Mouse (Mus musculus) gastrocnemius, adult 18-20 months (tissue): Measurements from ENCODE around the gene Il4. TPM values are rescaled to one million over a fixed set of nuclear protein-coding genes. Genes with fewer than 3 reads are reported as not detected.

Source experiments
- DNase-seq: peaks from one replicate; pipeline ENCODE4 v3.0.0; 2021; ENCODE audit warnings: low spot score
- total RNA-seq, 2 experiments: library from RNA; stranded (reverse); gene quantifications; 2 replicates each; pipeline ENCODE4 v1.2.3; 2021

Il4 gene
- total RNA-seq, 2 experiments from 2014 or later: not detected

GRCm38 (mm10) chr11:53624124-53624523 is 5.7 kb upstream of the Il4 start:
- no peak for DNase-seq

GRCm38 (mm10) chr11:53623573-53623972 is 5.1 kb upstream of the Il4 start:
- no peak for DNase-seq

DNA sequence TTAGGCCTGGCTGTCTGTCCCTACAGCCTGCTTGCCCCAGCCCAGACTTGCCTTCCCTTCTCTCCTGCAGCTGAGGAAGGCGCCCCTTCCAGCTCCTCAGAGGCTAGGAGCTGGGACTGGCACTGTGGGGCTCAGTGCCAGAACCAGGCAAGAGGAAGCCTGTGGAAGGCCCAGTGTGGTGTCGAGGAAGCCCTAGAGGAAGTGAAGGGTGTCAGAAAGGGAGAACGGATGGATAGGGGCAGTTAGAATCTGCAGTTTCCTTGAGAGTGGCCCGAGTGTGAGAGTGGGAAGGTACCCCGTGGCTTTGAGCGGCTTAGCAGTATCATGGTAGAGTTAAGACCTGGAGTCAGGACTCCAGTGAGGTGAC is 4.0 kb upstream of the Il4 start:
- DNase-seq: no peak

DNA sequence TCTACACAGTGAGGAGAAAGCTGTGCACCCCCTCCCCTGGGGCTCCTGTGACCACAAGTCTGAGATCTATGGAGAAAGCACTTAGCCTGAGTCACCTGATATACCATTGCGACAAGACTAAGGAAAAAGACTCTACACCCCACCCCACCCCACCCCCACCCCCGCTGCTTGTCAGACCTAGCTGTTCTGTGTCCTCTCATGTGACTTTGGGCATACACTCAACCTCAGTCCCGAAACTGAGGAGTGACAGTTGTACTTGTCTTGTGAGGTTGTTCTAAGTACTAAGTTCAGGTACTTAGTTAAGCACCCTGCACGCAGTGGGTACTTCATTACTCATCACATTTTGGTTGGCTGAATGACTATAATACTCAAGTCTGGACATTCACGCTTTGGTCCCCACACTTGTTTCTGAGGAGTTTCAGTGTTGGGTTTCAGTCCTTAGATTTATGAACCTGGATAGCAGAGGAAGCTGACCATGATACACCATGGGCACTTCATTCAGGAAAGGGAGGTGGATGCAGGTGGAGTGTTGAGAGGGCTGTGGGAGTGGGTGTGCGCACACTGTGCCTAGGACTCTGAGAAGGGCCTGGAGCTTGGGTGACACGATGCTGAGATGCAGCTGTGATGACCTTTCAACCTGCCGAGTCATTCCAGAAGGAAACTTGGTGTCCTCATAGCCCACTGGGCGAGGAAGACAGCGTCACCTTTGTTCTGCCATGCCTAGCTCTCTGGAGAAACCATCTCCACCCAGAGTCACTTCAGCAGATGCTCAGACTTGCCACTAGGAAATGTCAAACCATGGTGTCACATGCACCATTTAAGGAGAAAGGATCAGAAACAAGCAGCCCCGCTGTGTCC is 3.3 kb upstream of the Il4 start:
- no peak for DNase-seq

DNA sequence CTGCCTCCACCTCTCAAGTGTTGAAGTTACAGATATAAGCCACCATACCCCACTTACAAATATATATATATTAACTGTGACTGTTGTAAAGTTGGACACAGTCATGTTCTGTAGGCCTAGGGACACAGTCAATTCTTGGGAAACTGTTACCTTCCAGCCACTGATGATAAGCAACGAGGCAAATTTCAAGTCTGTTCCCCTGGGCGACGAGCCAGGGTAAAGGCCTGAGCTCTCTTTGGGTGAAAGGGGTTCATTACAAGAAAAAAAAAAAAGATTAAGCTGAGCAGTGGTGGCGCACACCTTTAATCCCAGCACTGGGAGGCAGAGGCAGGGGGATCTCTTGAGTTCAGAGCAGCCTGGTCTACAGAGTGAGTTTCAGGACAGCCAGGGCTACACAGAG is 1.6 kb upstream of the Il4 start:
- no peak for DNase-seq

- no peak for DNase-seq
Measured at GRCm38 (mm10) chr11:53619428-53619827, 959 bp upstream of the Il4 start.

DNA sequence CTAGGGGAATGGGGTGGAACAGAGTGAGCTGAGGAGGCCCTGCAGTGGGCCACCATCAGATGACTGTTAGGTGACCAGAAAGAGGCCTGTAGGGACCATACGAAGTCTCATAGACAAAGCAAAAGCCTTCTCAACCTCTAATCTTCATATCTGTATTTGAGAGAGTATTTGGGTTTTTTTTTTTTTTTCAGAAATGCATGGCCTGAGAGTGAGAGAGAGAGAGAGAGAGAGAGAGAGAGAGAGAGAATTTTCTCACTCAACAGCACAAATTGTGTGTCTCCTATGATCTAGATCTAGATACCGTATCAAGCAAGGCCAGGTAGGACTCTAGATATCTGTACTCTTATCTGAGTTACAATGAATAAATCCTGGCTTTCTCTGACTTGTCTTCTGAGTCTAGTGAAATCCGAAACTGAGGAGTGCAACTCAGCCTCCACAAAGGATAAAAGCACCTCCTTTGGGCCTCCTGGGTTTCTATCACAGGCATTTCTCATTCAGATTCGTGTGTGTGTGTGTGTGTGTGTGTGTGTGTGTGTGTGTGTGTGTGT is 833 bp downstream of the Il4 start:
- no peak for DNase-seq

DNA sequence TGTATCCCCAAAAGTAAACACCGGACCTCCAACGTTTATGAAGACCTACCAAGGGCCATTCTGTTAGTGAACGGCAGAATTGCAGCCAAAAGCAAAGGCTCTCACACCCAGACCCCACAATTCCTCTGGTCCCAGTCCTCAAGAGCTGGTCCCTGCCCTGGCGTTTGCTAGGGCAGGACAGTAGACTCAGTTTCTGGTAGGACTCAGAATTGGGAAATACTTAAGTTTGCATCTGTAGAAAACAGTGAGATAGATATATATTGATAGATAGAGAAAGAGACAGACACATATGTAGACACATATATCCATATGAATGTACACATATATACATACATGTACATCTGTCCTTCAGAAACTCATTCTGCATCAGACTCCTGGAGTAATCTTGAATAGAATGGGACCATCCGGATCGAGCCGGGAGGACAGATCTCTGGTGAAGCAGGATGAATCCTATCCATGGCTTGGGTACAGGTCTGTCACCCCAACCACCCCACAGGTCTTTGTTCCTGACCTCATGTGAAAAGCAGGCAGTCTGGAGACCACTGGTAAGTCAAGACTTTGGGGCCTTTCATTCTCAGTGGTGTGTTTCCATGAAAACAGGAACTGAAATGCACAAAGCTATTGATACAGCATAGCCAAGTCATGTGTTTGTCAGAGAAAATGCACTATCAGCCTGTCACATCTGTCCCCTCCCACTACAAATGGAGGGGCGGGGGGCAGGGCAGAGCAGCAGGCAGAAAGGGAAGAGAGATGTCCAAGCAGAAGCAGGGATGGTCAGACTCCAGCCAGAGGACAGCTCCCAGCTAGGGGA is 1.5 kb downstream of the Il4 start:
- peak; percentile 7 for DNase-seq

- DNase-seq: no peak
Measured at GRCm38 (mm10) chr11:53615575-53615974, 2.9 kb downstream of the Il4 start.

GRCm38 (mm10) chr11:53615172-53615571 is 3.3 kb downstream of the Il4 start:
- no peak for DNase-seq

GRCm38 (mm10) chr11:53609672-53610071 is 8.8 kb downstream of the Il4 start:
- no peak for DNase-seq

DNA sequence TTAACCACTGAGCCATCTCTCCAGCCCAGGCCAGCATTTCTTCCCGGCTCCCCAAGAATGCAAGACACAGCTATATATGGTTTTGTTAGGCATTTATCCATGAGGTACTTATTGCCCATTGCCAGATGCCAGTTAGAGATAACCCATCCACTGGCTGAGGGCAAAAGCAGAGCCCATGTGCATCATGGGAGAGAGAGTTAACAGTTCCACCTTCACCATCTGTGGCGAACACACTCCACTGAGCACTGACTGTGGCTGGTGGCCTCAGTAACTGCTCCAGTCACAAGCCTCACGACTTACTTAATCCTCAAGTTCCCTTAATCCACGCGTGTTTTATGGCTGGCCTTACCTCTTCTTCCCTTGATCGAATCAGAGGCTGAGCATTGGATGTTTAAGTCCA is 9.2 kb downstream of the Il4 start:
- DNase-seq: no peak

- DNase-seq: no peak
Measured at GRCm38 (mm10) chr11:53605609-53606008, 12.9 kb downstream of the Il4 start.

GRCm38 (mm10) chr11:53604983-53605382 is 13.5 kb downstream of the Il4 start:
- DNase-seq: no peak

GRCm38 (mm10) chr11:53591116-53591515 is 27.4 kb downstream of the Il4 start:
- no peak for DNase-seq

- peak; percentile 6 for DNase-seq
Measured at GRCm38 (mm10) chr11:53590368-53590768, 28.1 kb downstream of the Il4 start.

- DNase-seq: no peak
Measured at GRCm38 (mm10) chr11:53588279-53588678, 30.2 kb downstream of the Il4 start.

- DNase-seq: no peak
Measured at GRCm38 (mm10) chr11:53585510-53585909, 33.0 kb downstream of the Il4 start.

DNA sequence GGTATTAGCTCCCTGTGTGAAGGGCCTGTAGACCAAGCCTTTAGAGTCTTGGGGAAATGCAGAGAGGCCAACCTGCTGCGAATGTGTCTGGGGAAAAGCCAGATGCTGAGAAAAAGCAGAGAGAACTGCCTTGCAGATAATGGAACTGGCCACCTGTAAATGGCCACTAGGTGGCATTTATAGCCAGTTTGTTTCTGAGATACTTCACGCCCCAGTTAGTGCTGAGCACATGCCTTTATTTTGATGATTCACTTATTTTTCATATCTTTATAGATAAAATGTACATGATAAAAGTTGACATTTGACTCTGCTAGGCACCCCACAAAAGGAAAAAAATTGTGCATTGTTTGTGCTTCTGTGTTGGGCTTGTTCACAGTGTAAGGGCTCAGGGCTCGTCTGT is 33.6 kb downstream of the Il4 start:
- no peak for DNase-seq

- DNase-seq: no peak
Measured at GRCm38 (mm10) chr11:53583151-53583550, 35.3 kb downstream of the Il4 start.

GRCm38 (mm10) chr11:53580562-53580961 is 37.9 kb downstream of the Il4 start:
- no peak for DNase-seq

- DNase-seq: peak; percentile 94
Measured at GRCm38 (mm10) chr11:53567224-53568014, 51.0 kb downstream of the Il4 start, which contains the start of gene Kif3a. Gene Kif3a, plus strand, starts transcription at chr11:53567379.
